Mouse (Mus musculus): ENCODE results near the gene Npm1. TPM values are rescaled to one million over a fixed set of nuclear protein-coding genes. Genes with fewer than 3 reads are reported as not detected.

The Npm1 gene
- total RNA-seq, 2 experiments from 2014 or later = 3,437 to 6,261 TPM

GRCm38 (mm10) chr11:33193695-33194094 is 30.7 kb upstream of the Npm1 start:
- no peak for ATAC-seq (replicated peaks; ENCODE audit: low FRiP score, low TSS enrichment, poor library complexity, severe bottlenecking)

GRCm38 (mm10) chr11:33181804-33182203 is 18.8 kb upstream of the Npm1 start:
- no peak for ATAC-seq (replicated peaks; ENCODE audit: low FRiP score, low TSS enrichment, poor library complexity, severe bottlenecking)

- ATAC-seq (replicated peaks; ENCODE audit: low FRiP score, low TSS enrichment, poor library complexity, severe bottlenecking) = no peak
Observed at GRCm38 (mm10) chr11:33180701-33181116, 17.7 kb upstream of the Npm1 start.

DNA sequence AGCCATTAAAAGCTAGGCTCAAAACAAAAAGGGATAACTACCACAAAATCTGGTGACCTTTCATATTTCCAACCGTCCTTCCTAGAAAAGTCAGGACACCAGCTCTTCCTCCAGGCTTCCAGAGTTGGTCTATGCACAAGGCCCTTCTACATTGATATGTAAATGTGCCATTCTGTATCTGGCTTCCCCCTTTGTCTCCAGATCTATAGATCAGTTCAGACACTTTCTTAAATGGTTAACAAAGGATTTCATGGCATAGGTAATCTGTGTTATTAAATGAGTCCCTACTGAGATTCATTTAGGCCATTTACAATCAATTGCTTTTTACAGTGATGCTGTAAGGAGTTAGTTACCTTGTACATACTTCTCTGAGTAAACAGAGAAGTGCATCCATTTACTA is 16.8 kb upstream of the Npm1 start:
- ATAC-seq (replicated peaks; ENCODE audit: low FRiP score, low TSS enrichment, poor library complexity, severe bottlenecking) = no peak

DNA sequence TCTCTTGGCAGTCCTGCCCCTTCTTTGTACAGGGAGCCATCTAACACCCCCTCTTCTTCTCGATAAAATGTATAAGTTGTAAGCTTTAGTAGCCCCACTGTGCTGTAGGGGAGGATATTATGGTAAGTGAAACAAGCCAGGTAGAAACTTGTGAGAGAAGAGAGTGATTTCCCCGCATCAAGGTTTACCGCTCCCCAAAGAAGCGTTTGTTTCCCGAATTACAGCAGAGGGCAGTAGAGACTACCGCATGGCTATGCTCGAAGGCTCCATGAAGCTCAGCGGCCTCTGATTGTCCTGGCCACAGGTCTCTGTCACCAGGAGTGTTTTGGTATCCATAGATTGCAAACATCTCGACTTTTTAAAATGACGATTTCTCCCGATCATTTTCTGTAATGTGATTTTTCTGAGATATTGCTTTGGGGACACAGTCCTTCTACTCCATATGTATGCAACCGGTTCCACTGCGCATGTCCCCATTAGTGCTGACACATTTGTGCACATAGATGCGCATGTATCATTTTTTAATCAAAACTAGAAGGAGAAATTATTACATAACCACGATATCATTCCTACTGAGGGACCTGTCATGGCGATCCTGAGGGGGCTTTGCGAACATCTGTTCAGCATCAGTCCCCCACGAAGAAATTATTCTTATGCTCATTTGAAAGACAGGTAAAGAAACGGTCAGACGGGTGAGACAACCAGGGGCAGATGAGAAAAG is 13.7 kb upstream of the Npm1 start:
- ATAC-seq (replicated peaks; ENCODE audit: low FRiP score, low TSS enrichment, poor library complexity, severe bottlenecking) = peak; percentile 87

DNA sequence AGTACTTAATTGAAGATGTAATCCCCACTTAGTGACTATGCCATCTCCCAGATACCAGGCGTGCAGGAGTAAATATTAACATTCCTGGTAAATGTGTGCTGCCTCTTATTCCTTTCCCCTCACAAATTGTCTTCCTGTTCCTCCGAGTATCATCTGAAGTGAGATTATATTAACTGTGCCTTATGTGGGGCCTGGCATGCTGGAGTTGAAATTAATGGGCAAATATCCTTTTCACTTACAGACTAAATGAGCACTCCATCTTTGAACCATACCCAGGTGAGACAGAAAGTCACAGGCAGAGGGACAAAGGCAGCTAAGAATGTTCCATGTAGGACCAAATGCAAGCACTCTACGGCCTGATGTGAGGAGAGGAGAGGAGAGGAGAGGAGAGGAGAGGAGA is 12.8 kb upstream of the Npm1 start:
- no peak for ATAC-seq (replicated peaks; ENCODE audit: low FRiP score, low TSS enrichment, poor library complexity, severe bottlenecking)

- peak; percentile 88 for ATAC-seq (replicated peaks; ENCODE audit: low FRiP score, low TSS enrichment, poor library complexity, severe bottlenecking)
Observed at GRCm38 (mm10) chr11:33170489-33170888, 7.5 kb upstream of the Npm1 start.

GRCm38 (mm10) chr11:33162211-33162997 is 602 bp downstream of the Npm1 start:
- peak; percentile 62 for ATAC-seq (replicated peaks; ENCODE audit: low FRiP score, low TSS enrichment, poor library complexity, severe bottlenecking)

DNA sequence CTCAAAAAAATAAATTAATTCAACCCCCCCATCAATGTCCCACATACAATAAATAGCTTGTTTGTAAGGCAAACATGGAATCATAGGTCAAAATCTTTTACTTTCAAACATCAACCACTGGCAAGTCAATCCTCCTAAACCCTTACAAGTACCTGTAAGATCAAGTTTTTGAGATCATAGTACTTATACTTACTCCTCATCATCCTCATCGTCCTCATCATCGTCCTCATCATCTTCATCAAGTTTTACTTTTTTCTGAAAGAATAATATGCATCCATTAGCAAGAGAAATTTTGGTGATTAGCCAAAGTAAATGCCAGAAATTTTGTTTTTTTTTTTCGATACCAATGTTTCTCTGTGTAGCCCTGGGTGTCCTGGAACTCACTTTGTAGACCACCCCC is 3.3 kb downstream of the Npm1 start:
- ATAC-seq (replicated peaks; ENCODE audit: low FRiP score, low TSS enrichment, poor library complexity, severe bottlenecking) = no peak

DNA sequence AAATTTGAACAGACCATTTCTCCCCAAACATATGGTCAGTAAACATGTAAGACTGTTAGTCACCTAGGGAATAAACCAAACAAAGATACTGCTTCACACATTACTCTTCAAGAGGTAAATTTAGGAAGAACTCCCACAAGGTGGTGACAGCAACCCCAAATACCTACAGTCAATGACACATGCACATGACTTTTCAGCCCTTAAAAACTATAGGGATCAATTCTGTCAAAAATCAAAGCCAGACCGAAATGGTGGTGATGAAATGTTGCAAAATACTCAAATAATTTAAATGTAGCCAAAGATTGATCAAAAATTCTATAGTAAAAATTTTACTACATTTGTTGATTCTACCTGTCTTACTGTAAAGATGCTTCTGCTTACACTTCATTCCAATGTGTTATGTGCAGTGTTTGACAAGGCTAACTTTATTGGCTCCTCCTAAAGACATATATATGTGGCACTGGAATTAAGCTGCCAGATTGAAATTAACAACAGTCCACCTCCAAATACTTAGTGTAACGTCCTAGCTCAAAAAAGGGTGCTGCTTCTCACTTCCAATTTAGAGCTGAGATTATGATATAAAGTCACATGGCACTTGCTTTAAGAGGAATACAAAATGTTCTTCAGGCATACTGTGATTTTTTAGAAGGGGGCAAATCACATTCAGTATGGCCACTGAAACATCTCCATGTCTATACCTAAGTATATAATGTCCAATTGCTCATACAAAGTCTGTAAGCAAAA is 5.4 kb downstream of the Npm1 start:
- ATAC-seq (replicated peaks; ENCODE audit: low FRiP score, low TSS enrichment, poor library complexity, severe bottlenecking) = no peak

GRCm38 (mm10) chr11:33156436-33157015 is 6.5 kb downstream of the Npm1 start:
- ATAC-seq (replicated peaks; ENCODE audit: low FRiP score, low TSS enrichment, poor library complexity, severe bottlenecking) = no peak

DNA sequence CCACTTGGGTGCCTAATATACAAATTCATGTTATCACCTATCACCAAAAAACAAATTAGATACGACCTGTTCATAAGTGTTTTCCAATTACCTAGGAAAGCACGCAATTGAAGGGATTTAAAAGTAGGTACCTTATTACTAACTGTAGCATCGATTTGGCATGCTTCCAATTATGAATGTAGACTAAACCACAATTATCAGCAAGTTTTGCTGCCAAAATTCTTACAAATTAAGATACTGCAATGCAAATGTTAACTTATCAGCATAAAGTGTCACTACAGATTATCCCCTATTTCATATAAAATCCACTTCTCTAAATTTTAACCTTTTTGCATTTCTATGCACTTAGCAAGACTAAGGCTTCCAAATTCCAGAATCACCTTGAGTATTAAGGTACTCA is 8.5 kb downstream of the Npm1 start:
- no peak for ATAC-seq (replicated peaks; ENCODE audit: low FRiP score, low TSS enrichment, poor library complexity, severe bottlenecking)

DNA sequence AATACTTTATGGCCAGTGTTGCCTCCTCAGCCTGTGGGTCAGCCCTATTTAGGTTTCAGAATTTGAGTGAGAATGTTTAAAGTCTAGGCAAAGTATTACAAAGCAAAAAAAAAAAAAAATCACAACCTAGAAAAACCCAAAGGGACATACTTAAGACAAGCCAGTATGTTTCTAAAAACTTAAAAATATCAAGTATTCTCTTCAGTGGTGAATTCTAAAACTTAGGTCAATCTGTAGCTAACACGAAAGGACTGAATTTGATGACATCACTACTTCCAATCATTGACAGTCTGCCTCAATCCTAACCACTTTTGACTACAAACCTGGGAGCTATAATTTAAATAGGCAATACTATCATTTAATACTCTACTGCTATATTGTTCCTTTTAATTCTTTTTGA is 10.0 kb downstream of the Npm1 start:
- no peak for ATAC-seq (replicated peaks; ENCODE audit: low FRiP score, low TSS enrichment, poor library complexity, severe bottlenecking)

- ATAC-seq (replicated peaks; ENCODE audit: low FRiP score, low TSS enrichment, poor library complexity, severe bottlenecking) = no peak
Observed at GRCm38 (mm10) chr11:33151780-33152145, 11.2 kb downstream of the Npm1 start.

DNA sequence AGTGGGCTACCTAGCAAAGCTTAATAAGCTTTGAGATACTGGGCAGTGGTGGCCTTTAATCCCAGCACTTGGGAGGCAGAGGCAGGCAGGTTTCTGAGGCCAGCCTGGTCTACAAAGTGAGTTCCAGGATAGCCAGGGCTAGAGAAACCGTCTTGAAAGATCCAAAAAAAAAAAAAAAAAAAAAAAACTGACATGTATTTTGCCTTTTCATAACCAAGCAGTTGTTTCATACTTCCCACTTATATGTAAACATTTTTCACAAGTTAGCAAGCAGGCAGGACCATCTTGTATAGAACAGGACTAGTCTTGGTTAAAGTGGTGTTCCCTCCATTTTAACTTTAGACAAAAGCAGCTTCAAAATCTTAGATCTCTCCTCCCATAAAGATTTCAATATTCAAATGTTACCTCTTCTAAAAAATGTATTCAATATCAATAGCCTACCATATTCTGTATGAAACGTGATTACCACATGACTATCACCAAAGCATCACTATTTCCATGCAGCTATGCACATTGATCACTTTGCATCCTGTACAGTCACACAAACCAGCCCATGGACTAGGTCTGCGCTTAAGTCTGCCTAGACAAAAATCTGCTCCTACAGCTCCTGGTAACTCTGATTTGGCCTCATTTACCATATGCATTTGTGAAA is 11.8 kb downstream of the Npm1 start:
- ATAC-seq (replicated peaks; ENCODE audit: low FRiP score, low TSS enrichment, poor library complexity, severe bottlenecking) = no peak

- no peak for ATAC-seq (replicated peaks; ENCODE audit: low FRiP score, low TSS enrichment, poor library complexity, severe bottlenecking)
Observed at GRCm38 (mm10) chr11:33150364-33150763, 12.6 kb downstream of the Npm1 start.

GRCm38 (mm10) chr11:33149453-33149852 is 13.6 kb downstream of the Npm1 start:
- ATAC-seq (replicated peaks; ENCODE audit: low FRiP score, low TSS enrichment, poor library complexity, severe bottlenecking) = peak; percentile 36; the same call in 1 of the 2 replicates

DNA sequence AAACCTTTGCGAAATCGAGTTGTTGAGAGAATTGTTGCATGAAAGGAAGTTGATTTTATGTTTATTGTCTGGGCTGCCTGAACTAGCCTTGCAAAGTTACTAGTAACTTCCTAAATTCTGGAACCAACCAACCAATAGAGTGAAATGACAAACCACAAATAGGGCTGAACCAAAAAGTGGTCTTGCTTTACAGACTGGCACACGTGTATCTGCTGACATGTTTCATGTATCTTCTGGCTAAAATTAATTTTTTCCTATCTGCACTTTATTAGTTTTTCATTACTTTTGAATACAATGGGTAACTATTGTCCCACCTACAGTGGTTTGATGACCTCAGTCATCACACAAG is 13.9 kb downstream of the Npm1 start:
- ATAC-seq (replicated peaks; ENCODE audit: low FRiP score, low TSS enrichment, poor library complexity, severe bottlenecking) = no peak

DNA sequence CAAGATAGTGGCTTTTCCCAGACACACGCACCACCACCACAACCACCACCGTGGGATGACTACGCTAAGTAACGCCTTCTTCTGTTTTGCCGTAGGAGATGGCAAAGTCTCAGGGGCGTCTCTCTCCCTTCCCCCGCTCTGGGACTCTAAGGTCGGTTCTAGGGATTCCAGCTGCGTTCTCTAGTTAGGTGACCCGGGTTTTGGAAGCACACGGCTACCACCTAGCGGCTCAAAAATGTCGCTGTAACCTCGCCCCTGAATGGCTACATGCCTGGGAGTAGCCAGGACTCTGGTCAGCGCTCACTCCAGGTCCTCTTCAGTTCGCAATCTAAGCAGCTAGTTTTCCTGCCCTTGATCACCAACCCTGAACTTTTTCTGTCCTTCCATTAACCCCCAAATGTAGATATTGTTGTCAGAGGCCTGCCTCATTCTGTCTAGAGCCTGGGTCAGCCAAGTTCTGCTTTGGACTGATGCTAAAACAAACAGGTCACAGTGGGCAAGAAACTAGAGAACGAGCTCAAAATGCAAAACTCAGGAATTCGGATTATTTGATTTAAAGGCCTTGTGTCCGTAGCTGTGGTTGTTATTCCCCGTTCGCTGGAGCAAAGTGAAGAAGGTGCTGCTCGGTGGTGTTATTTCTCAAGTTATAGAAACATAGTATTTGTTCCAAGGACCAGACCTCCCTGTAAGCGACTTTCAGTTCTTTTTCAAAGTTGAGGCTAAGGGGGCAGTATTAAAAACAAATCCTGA is 14.5 kb downstream of the Npm1 start:
- ATAC-seq (replicated peaks; ENCODE audit: low FRiP score, low TSS enrichment, poor library complexity, severe bottlenecking) = peak; percentile 76

Data from megakaryocyte-erythroid progenitor cell, adult 5-6 weeks (primary cell).